Mouse (Mus musculus) liver, embryonic 14.5 days (tissue): ENCODE measurements around the gene Cds2. TPM values are rescaled to one million over a fixed set of nuclear protein-coding genes. Genes with fewer than 3 reads are reported as not detected.
"Not testable (repeated sequence)": the region's sequence is repeated elsewhere in the genome, so short reads cannot be mapped to it uniquely, and the experiment has no call there.

Source experiments
- ATAC-seq: fragments of 200-750 bp; cut with Nextera tagmentation; 2 replicates; pipeline ENCODE4 v1.8.0; 2017; ENCODE audit warnings: moderate number of reproducible peaks, mild to moderate bottlenecking, moderate library complexity; ENCODE audit not compliant: insufficient read depth
- DNase-seq, 3 experiments: peaks; one replicate each; pipeline ENCODE4 v3.0.0-alpha.2; 2012 to 2013; ENCODE audit warnings: low read depth in 3 of 3, low spot score in 3 of 3
- H3K27ac ChIP-seq: fragments of 300-500 bp; sonication (generic); 2 replicates; pipeline ENCODE4 v1.5.1; 2014; ENCODE audit warnings: moderate library complexity, mild to moderate bottlenecking, control low read depth, inconsistent platforms
- H3K27me3 ChIP-seq: fragments of 300-500 bp; sonication (generic); 2 replicates; pipeline ENCODE4 v1.6.1; 2014; ENCODE audit warnings: mild to moderate bottlenecking, low read length, moderate library complexity; ENCODE audit not compliant: control insufficient read depth, insufficient read depth
- H3K36me3 ChIP-seq: fragments of 300-500 bp; sonication (generic); replicated peaks from 2 replicates; pipeline ENCODE4 v1.6.1; 2014; ENCODE audit warnings: low read depth; ENCODE audit not compliant: control insufficient read depth, insufficient read depth
- H3K4me1 ChIP-seq, 2 experiments: fragments of 200-500 bp in 1 of 2; fragments of 300-500 bp in 1 of 2; sonication (generic) in 1 of 2; replicated peaks; 2 replicates each; pipeline ENCODE4 v1.6.1; 2012 to 2014; ENCODE audit warnings: antibody characterized with exemption in 1 of 2, inconsistent platforms in 1 of 2, low read length in 1 of 2; ENCODE audit not compliant: control insufficient read depth in 2 of 2, insufficient read depth in 2 of 2
- H3K4me2 ChIP-seq: fragments of 300-500 bp; sonication (generic); 2 replicates; pipeline ENCODE4 v1.6.1; 2014; ENCODE audit warnings: low read depth, mild to moderate bottlenecking, control low read depth, moderate library complexity
- H3K4me3 ChIP-seq, 2 experiments: fragments of 200-500 bp in 1 of 2; fragments of 300-500 bp in 1 of 2; sonication (generic) in 1 of 2; 2 replicates each; pipeline ENCODE4 v1.5.1; 2012 to 2014; ENCODE audit warnings: low read depth in 2 of 2, low read length in 2 of 2, mild to moderate bottlenecking in 2 of 2, control low read depth in 1 of 2, inconsistent platforms in 1 of 2, moderate library complexity in 1 of 2; ENCODE audit not compliant: insufficient read depth in 1 of 2
- H3K9ac ChIP-seq: fragments of 300-500 bp; sonication (generic); replicated peaks from 2 replicates; pipeline ENCODE4 v1.6.1; 2014; ENCODE audit warnings: mild to moderate bottlenecking, control low read depth, moderate library complexity
- H3K9me3 ChIP-seq: fragments of 300-500 bp; sonication (generic); 2 replicates; pipeline ENCODE4 v1.6.1; 2016; ENCODE audit warnings: low read length, mixed read lengths; ENCODE audit not compliant: control insufficient read depth
- CTCF ChIP-seq: IDR thresholded peaks from 2 replicates; pipeline ENCODE4 v1.5.1; 2016; ENCODE audit warnings: antibody characterized with exemption, low read depth, control low read depth
- EP300 ChIP-seq: IDR thresholded peaks from 2 replicates; pipeline ENCODE4 v1.6.1; 2016; ENCODE audit warnings: antibody characterized with exemption, low read depth
- WGBS: fragments of 180-500 bp; shearing (Covaris S2); extraction: QIAGEN DNeasy Blood & Tissue Kit; methylation state at CpG from one replicate; pipeline ENCODE4 v1.1.7; 2014; ENCODE audit not compliant: insufficient replicate concordance; 5-methylcytosine and 5-hydroxymethylcytosine counted together
- polyA plus RNA-seq, 2 experiments: library from polyadenylated mRNA; depleted of rRNA in 1 of 2; stranded (reverse) in 1 of 2; unstranded in 1 of 2; fragments of >200 nt; fragmentation: Nextera tagmentation in 1 of 2; extraction: Ambion mirVana in 1 of 2; gene quantifications; 2 replicates each; pipeline versions ENCODE4 v1.2.1 to v1.2.3; 2012 to 2014

Cds2 gene
- polyA plus RNA-seq, 2 experiments: 4.6 to 10.1 TPM

DNA sequence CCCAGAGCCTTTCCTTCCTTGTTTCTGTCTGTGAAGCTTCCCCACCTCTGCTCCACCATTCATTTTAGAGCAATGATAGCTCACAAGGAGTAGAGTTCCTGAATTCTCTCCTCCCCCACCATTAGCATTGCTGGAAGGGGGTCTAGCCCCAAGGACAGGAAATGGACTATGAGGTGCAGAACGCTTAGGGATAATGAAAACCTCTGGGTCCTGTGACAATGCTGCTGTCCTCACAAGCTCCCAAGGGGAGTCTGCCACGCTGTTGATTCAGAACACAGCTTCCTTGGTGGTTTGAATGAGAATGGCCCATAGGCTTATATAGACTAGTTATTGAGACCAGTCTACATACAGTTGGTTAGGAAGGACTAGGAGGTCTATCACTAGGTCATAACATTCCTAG lies 27.7 kb upstream of the Cds2 start:
- no peak for DNase-seq
- 34% methylated on average over 2 of the region's 2 CpGs for WGBS
- no peaks in the 10 kb centered on the region; a peak in 1 of 4 replicates for H3K4me1 ChIP-seq
- no peak overlapping the region for H3K27ac ChIP-seq
- H3K4me3 ChIP-seq: no peak overlapping the region
- TF ChIP-seq EP300 (no peak), CTCF (no peak)
- no peaks in the 10 kb centered on the region for H3K27me3 ChIP-seq
- ATAC-seq: no peak
- no peaks in the 10 kb centered on the region for H3K9me3 ChIP-seq
- no peak overlapping the region for H3K4me2 ChIP-seq
- H3K36me3 ChIP-seq: no peaks in the 10 kb centered on the region
- H3K9ac ChIP-seq: no peak overlapping the region

DNA sequence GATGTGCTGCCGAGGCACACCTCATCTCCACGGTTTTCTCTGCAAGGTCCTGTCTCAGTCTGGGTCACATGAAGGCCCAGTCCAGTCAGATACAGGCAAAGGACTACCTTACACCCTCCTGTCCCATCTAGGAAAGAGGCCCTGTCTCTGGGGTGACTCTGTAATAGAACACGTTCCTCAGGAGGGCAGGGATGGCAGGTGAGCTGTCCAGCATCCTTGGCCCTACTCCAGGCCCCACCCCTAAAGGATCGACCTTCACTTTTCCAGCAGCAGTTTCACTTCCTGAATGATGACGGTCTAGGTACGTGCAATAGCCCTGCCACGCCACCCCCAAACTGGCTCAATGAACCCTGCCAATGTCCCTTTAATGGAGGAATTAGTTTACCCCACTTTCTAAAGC lies 27.0 kb upstream of the Cds2 start:
- TF ChIP-seq EP300: no peak
- TF ChIP-seq CTCF: no peak
- Histone ChIP-seq H3K4me3 (no peak overlapping the region), H3K9me3 (no peaks in the 10 kb centered on the region), H3K27me3 (no peaks in the 10 kb centered on the region), H3K36me3 (peaks cover 3% of the 10 kb centered on the region; the same call in 1 of the 2 replicates), H3K27ac (no peak overlapping the region), H3K9ac (no peak overlapping the region), H3K4me2 (no peak overlapping the region), H3K4me1 (peaks cover 0 to 2% of the 10 kb centered on the region in 2 experiments; a peak in 1 of 4 replicates)
- ATAC-seq (no peak), DNase-seq (no peak)
- WGBS: 60% methylated on average over 7 of the region's 7 CpGs

DNA sequence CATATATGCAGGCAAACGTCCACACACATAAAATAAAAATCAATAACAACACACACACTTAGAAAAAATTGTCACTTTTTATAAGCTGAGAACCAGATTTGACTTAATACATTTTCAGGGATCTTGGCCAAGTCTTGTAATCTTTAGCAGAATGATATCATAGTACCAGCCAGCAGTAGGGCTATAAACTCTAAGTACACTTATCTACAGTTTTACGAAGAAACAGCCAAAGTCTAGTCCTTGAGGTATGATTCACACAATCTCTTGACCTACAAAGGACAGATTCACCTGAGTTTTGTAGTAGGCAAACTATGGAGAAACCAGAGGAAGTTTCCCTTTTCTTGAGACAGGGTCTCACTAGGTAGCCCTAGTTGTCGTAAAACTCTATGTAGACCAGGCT lies 23.5 kb upstream of the Cds2 start:
- ATAC-seq, H3K4me1 ChIP-seq, H3K27ac ChIP-seq, H3K9ac ChIP-seq, H3K4me2 ChIP-seq, H3K27me3 ChIP-seq, H3K4me3 ChIP-seq, H3K9me3 ChIP-seq, DNase-seq: not testable (repeated sequence)
- 67% methylated on average over 3 of the region's 3 CpGs for WGBS
- H3K36me3 ChIP-seq: peaks cover 31% of the 10 kb centered on the region

DNA sequence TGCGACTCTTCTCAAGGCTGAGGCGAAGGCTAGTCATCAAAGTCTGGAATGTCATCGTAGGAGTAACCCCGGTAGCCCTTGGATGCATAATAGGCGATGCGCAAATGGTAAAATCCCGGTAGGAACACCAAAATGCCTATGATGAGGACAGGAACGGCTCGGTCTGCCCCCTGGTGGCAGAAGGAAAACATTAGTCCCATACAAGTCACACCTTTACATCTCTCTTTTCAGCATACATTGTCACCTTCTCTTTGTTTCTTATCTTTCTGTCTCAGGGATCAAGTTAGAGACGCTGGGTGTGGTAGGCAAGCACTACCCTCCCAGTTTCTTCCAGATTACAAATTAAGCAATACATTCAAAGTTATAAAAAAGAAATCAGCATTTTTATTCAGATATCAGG lies 22.5 kb upstream of the Cds2 start:
- not testable (repeated sequence) for H3K9me3 ChIP-seq, H3K27ac ChIP-seq, DNase-seq, H3K4me2 ChIP-seq, H3K4me1 ChIP-seq, H3K27me3 ChIP-seq, H3K9ac ChIP-seq, H3K4me3 ChIP-seq
- WGBS: 35% methylated on average over 7 of the region's 10 CpGs
- peak; percentile 42; the same call in 1 of the 2 replicates for ATAC-seq
- peak; percentile 68 for TF ChIP-seq CTCF
- peaks cover 41% of the 10 kb centered on the region for H3K36me3 ChIP-seq

DNA sequence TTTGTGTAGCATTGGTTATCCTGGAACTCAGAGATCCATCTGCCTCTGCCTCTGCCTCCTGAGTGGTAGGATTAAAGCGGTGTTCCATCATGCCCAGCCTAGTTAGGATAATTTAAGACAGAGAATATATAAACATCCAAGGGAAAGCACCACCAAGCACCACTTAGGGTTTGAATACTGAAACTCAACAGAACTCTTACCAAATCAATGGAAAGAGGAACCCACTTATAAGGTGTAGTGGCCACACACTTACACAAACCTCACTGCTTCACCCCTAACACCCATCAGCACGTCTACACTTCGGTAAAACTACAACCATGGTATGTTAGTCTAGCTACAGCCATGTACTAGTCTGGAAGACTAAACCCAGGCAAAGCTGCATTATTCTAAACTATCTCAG lies 19.6 kb upstream of the Cds2 start:
- peaks cover 53% of the 10 kb centered on the region for H3K36me3 ChIP-seq
- H3K27ac ChIP-seq: no peak overlapping the region
- H3K9me3 ChIP-seq: no peaks in the 10 kb centered on the region
- no peak overlapping the region for H3K4me3 ChIP-seq
- no peaks in the 10 kb centered on the region for H3K27me3 ChIP-seq
- WGBS: 91% methylated on average over 3 of the region's 3 CpGs
- no peak for TF ChIP-seq CTCF
- TF ChIP-seq EP300: no peak
- H3K4me2 ChIP-seq: no peak overlapping the region
- peaks cover 7 to 9% of the 10 kb centered on the region in 2 experiments for H3K4me1 ChIP-seq
- DNase-seq (no peak), ATAC-seq (no peak)
- H3K9ac ChIP-seq: no peak overlapping the region
